Mouse (Mus musculus) MEL (cell line): ENCODE results near the gene Apobec3.

Experiments
- EP300 ChIP-seq, 2 experiments: IDR thresholded peaks; 2 replicates each; pipeline ENCODE4 v1.6.1; 2011; ENCODE audit warnings: improper control_type of control experiment in 2 of 2, low read length in 2 of 2, low read depth in 1 of 2, mild to moderate bottlenecking in 1 of 2
- HCFC1 ChIP-seq: IDR thresholded peaks from 2 replicates; pipeline ENCODE4 v1.6.1; 2012; ENCODE audit warnings: low read depth, mild to moderate bottlenecking, inconsistent platforms, low read length, improper control_type of control experiment, moderate library complexity
- POLR2A ChIP-seq, 2 experiments: IDR thresholded peaks; 2 replicates each; pipeline ENCODE4 v1.6.1; 2011 to 2012; ENCODE audit warnings: low read length in 2 of 2, mild to moderate bottlenecking in 2 of 2, control low read depth in 1 of 2, improper control_type of control experiment in 1 of 2, low read depth in 1 of 2, moderate library complexity in 1 of 2; ENCODE audit not compliant: control insufficient read depth in 1 of 2, insufficient read depth in 1 of 2, poor library complexity in 1 of 2

DNA sequence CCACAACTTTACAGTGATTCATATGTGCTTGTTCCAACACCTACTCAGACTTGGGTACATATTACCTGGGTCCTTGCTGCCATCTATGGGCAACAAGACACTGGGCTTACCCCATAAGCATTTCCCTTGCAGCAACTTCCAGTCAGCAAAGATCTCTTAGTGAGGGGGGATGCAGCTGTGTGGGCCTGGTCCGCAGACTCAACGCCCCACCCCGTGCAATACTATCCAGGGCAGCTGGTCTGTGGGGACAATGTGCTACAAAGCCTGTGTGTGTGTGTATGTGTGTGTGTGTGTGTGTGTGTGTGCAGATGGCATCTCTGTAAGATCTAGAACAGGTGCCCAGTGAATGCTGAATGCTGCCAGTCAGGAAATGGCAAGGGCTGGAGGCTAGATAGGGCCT lies 22.9 kb downstream of the Apobec3 start:
- TF ChIP-seq POLR2A (IDR thresholded peaks at IDR 0.05; ENCODE audit: control insufficient read depth in 1 of 2, insufficient read depth in 1 of 2, low read depth in 1 of 2, low read length in 2 of 2, poor library complexity in 1 of 2): no peak
- no peak for TF ChIP-seq EP300 (IDR thresholded peaks at IDR 0.05; ENCODE audit: low read depth in 1 of 2, low read length in 2 of 2)
- TF ChIP-seq HCFC1: no peak
